Mouse (Mus musculus) hindbrain, embryonic 15.5 days (tissue): ENCODE measurements around the gene Pcif1. TPM values are rescaled to one million over a fixed set of nuclear protein-coding genes. Genes with fewer than 3 reads are reported as not detected.

Source experiments
- ATAC-seq: fragments of 200-750 bp; cut with Nextera tagmentation; 2 replicates; pipeline ENCODE4 v1.8.0; 2017; ENCODE audit warnings: low read depth, moderate number of reproducible peaks, moderate TSS enrichment; ENCODE audit not compliant: low FRiP score
- H3K27ac ChIP-seq: fragments of 300-500 bp; sonication (generic); replicated peaks from 2 replicates; pipeline ENCODE4 v1.5.1; 2015; ENCODE audit warnings: mild to moderate bottlenecking, inconsistent platforms
- H3K27me3 ChIP-seq: fragments of 300-500 bp; sonication (generic); 2 replicates; pipeline ENCODE4 v1.6.1; 2015; ENCODE audit warnings: control low read depth, inconsistent platforms
- H3K36me3 ChIP-seq: fragments of 300-500 bp; sonication (generic); 2 replicates; pipeline ENCODE4 v1.6.1; 2015; ENCODE audit warnings: control low read depth, inconsistent platforms
- H3K4me1 ChIP-seq: fragments of 300-500 bp; sonication (generic); replicated peaks from 2 replicates; pipeline ENCODE4 v1.6.1; 2015; ENCODE audit warnings: control low read depth, inconsistent platforms
- H3K4me2 ChIP-seq: fragments of 300-500 bp; sonication (generic); 2 replicates; pipeline ENCODE4 v1.6.1; 2015; ENCODE audit warnings: moderate library complexity, mild to moderate bottlenecking, inconsistent platforms
- H3K4me3 ChIP-seq: fragments of 300-500 bp; sonication (generic); 2 replicates; pipeline ENCODE4 v1.5.1; 2015; ENCODE audit warnings: mild to moderate bottlenecking, inconsistent platforms
- H3K9ac ChIP-seq: fragments of 300-500 bp; sonication (generic); 2 replicates; pipeline ENCODE4 v1.6.1; 2015; ENCODE audit warnings: inconsistent platforms
- H3K9me3 ChIP-seq: fragments of 300-500 bp; sonication (generic); 2 replicates; pipeline ENCODE4 v1.6.1; 2016; ENCODE audit warnings: control low read depth, inconsistent platforms
- WGBS: fragments of 180-500 bp; shearing (Covaris S2); methylation state at CpG from one replicate; pipeline ENCODE4 v1.1.7; 2015; 5-methylcytosine and 5-hydroxymethylcytosine counted together
- polyA plus RNA-seq: library from polyadenylated mRNA; unstranded; fragments of >200 nt; fragmentation: Nextera tagmentation; extraction: Ambion mirVana; gene quantifications from 2 replicates; pipeline ENCODE4 v1.2.1, GENCODE M21; 2015

Gene Pcif1
- polyA plus RNA-seq, 1 experiment from 2014 or later, result 78.5 TPM

DNA sequence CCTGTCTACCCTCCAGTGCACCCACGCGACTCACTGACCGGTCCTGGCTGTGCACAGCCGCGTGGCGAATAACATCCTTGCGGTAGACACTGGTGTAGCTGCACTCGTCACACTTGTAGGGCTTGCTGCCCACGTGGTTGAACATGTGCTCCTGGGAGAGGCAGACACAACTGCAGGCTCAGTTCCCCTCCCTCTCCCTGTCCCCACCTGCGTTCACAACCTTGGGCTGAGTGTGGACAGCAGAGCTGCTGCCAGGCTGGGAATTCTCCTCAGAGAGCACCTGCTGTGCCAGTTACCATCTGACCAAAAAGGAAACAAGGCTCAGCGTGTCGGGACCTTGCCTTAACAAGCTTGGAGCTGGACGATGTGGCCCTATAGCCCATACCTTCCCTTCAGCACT lies 22.3 kb downstream of the Pcif1 start:
- no peak overlapping the region for H3K4me3 ChIP-seq
- WGBS, result 92% methylated on average over 13 of the region's 13 CpGs
- no peak for ATAC-seq
- no peak overlapping the region for H3K27ac ChIP-seq
- no peaks in the 10 kb centered on the region for H3K9me3 ChIP-seq
- H3K4me1 ChIP-seq, result no peaks in the 10 kb centered on the region
- H3K27me3 ChIP-seq, result no peaks in the 10 kb centered on the region
- no peak overlapping the region for H3K4me2 ChIP-seq
- no peak overlapping the region for H3K9ac ChIP-seq
- H3K36me3 ChIP-seq, result peaks cover 92% of the 10 kb centered on the region

DNA sequence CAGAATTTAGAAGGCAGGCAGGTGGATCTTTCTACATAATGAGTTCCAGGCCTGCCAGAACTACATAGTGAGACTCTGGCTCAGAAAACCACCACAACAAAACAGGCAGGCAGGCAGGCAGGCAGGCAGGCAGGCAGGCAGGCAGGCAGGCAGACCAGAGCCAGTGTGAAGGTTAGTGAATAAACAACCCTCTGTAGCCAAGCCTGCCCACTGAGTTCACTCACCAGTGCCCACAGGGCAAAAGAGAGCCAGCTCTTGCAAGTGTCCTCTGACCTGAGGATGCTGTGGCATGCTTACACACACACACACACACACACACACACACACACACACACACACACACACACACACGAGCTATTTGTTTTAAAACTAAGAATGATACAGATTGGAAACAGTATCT lies 24.4 kb downstream of the Pcif1 start:
- no peak overlapping the region for H3K4me3 ChIP-seq
- no peak for ATAC-seq
- WGBS, result 78% methylated on average over 1 of the region's 1 CpGs

DNA sequence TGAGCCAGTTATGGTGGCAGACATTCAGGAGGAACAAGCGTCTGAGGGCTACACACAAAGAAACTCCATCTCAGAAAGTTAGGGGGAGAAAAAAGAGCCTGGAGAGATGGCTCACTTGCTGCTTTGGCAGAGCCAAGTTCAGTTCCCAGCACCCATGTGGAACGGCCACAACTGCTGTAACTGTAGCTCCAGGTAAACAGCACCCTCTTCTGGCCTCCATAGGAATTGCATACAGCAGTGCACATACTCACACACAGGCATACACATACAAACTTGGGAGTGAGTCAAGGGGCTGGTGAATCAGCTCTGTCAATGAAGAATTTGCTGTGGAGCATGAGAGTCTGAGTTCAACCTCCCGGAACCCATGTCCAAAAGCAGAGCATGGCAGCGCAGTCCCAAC lies 27.0 kb downstream of the Pcif1 start:
- no peaks in the 10 kb centered on the region for H3K27me3 ChIP-seq
- H3K36me3 ChIP-seq, result peaks cover 72% of the 10 kb centered on the region
- peaks cover 17% of the 10 kb centered on the region for H3K4me1 ChIP-seq
- H3K27ac ChIP-seq, result no peak overlapping the region
- no peak overlapping the region for H3K9ac ChIP-seq
- no peak for ATAC-seq
- WGBS, result 98% methylated on average over 4 of the region's 4 CpGs
- no peak overlapping the region for H3K4me3 ChIP-seq
- H3K4me2 ChIP-seq, result no peak overlapping the region
- H3K9me3 ChIP-seq, result no peaks in the 10 kb centered on the region

More for the DNA sequence above, 24.4 kb downstream of the Pcif1 start:
- H3K9me3 ChIP-seq, result no peaks in the 10 kb centered on the region
- H3K27me3 ChIP-seq, result no peaks in the 10 kb centered on the region
- no peak overlapping the region for H3K4me2 ChIP-seq
- no peak overlapping the region for H3K9ac ChIP-seq
- peaks cover 92% of the 10 kb centered on the region for H3K36me3 ChIP-seq
- H3K4me1 ChIP-seq, result no peaks in the 10 kb centered on the region
- no peak overlapping the region for H3K27ac ChIP-seq

DNA sequence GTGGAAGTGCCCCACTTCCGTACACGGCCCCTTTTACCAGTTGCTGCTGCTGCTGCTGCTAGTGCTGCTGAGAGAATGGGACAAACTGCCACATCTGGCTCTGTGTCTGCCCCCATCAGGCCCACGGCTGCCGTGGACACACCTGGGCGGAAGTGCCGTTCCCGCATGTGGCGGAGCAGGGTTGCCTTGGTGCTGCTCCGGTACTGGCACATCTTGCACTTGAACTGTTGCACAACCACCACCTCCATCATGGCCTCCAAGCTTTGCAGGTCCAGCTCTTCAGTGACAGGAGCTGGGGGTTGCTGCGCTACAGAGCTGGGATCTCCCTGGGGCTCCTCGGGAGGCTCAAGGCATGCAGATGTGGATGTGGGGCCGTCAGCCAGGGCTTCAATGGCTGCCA lies 28.4 kb downstream of the Pcif1 start:
- H3K4me1 ChIP-seq, result peaks cover 23% of the 10 kb centered on the region
- ATAC-seq, result no peak
- H3K9me3 ChIP-seq, result no peaks in the 10 kb centered on the region
- no peak overlapping the region for H3K4me2 ChIP-seq
- peaks cover 58% of the 10 kb centered on the region for H3K36me3 ChIP-seq
- no peak overlapping the region for H3K9ac ChIP-seq
- H3K27me3 ChIP-seq, result no peaks in the 10 kb centered on the region
- WGBS, result 95% methylated on average over 12 of the region's 12 CpGs
- H3K27ac ChIP-seq, result no peak overlapping the region
- no peak overlapping the region for H3K4me3 ChIP-seq

DNA sequence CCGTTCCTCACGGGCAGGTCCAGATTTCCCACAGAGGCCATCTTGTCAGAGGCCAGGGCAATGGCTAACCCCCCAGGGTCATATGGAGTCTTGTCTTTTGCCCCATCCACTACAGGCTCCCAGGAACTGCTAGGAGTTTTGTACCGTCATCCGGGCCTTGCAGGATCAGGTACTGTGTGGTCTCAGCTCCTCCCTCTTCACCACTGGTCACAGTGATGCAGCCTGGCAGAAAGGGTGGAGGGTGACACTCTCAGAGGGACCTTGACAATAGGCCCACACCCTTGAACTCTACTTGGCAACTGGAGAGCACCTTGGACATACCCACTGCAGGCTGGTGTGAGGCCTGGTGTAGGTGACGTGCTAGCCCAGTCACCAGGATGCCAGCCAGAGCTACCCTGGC lies 28.9 kb downstream of the Pcif1 start:
- Histone ChIP-seq H3K4me2 (no peak overlapping the region), H3K9me3 (no peaks in the 10 kb centered on the region), H3K9ac (no peak overlapping the region), H3K27ac (no peak overlapping the region), H3K27me3 (no peaks in the 10 kb centered on the region), H3K36me3 (peaks cover 54% of the 10 kb centered on the region), H3K4me3 (no peak overlapping the region), H3K4me1 (peaks cover 24% of the 10 kb centered on the region)
- no peak for ATAC-seq
- 95% methylated on average over 5 of the region's 5 CpGs for WGBS

DNA sequence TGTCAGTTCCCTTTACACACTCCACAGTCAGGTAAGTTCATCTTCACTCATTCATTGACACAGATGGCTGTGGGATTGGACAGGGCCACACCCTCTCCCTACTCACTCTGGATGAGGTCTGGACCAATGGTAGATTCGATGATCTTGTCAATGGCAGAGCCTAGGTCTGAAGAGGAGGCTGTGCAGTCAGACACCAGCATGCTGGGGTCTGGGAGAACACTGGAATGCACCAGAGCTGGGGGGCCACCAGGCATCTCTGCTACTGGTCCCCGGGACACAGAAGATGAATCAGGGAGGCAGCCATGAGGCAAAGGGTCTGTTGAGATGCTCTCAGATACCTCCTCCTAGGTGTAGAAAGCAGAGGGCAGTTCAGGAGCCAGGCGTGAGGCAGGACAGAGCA lies 30.0 kb downstream of the Pcif1 start:
- Histone ChIP-seq H3K36me3 (peaks cover 49% of the 10 kb centered on the region), H3K9ac (0 out of 2 replicates have a peak overlapping the region, but pooled peaks have one; percentile 7), H3K27ac (no peak overlapping the region), H3K4me3 (no peak overlapping the region), H3K9me3 (no peaks in the 10 kb centered on the region), H3K4me2 (peak overlapping the region; percentile 93; the same call in 1 of the 2 replicates), H3K27me3 (no peaks in the 10 kb centered on the region), H3K4me1 (peaks cover 24% of the 10 kb centered on the region)
- no peak for ATAC-seq
- 97% methylated on average over 3 of the region's 3 CpGs for WGBS

DNA sequence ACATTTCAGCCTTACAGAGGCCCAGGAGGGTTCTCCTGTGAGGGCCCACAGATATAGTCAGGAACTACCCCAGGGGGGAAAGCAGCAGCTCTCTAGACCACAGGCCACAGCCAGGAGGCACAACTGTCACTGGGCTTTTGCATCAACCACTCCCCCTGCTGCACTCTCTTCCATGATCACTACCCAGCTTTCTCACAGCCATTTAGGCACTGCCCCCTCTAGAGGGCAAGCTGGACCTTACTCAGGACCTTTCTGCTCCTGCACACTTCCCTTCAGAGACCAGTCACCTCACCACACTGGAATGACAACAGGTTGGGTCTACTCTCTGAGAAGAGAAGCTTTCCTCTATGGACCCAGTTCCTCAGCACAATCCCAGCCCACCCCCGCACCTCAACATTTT lies 30.4 kb downstream of the Pcif1 start:
- Histone ChIP-seq H3K27me3 (no peaks in the 10 kb centered on the region), H3K4me1 (peaks cover 24% of the 10 kb centered on the region), H3K36me3 (peaks cover 44% of the 10 kb centered on the region), H3K27ac (no peak overlapping the region), H3K4me2 (peak overlapping the region; percentile 93), H3K9me3 (no peaks in the 10 kb centered on the region), H3K4me3 (peak overlapping the region; percentile 91), H3K9ac (peak overlapping the region; percentile 7; the same call in 1 of the 2 replicates)
- no peak for ATAC-seq
- 86% methylated on average over 1 of the region's 1 CpGs for WGBS

DNA sequence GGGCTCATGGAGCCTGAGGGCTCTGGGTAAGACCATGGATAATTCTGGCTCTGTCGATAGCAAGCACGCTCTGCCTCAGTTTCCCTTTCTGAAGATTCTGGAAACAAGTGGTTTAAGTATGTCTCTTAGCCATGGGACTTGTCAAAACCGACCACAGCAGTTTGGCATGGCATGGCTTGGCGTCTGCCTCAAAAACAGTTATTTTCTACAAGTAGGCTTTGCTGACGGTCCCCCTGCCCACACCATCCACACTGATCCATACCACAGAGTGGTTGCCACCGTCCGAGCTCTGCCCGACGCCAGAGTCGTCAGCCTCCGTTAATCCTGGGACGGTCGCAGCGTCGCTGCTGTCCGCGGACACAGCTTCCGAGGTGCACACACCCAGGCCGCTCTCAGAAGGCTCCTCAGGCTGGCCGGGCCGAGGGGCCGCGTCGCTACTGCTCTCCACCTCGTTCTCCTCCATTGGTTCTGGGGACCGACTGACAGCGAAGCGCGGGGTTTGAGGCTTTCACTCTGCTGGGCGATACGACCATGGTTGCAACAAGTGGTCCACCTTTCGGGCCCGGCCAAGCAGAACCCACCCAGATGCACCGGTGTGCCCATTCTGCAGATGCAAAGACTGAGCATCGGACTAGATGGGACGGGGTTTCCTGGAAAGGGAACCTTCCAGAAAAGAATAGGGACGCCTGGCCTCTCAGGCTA lies 31.4 kb downstream of the Pcif1 start:
- Histone ChIP-seq H3K36me3 (peaks cover 36% of the 10 kb centered on the region), H3K4me1 (peaks cover 24% of the 10 kb centered on the region), H3K27ac (peak overlapping the region; percentile 100), H3K27me3 (no peaks in the 10 kb centered on the region), H3K4me2 (peak overlapping the region; percentile 93), H3K9ac (peak overlapping the region; percentile 91), H3K9me3 (no peaks in the 10 kb centered on the region), H3K4me3 (peak overlapping the region; percentile 91)
- WGBS, result 6% methylated on average over 37 of the region's 37 CpGs
- ATAC-seq, result no peak; the same call in 1 of the 2 replicates

DNA sequence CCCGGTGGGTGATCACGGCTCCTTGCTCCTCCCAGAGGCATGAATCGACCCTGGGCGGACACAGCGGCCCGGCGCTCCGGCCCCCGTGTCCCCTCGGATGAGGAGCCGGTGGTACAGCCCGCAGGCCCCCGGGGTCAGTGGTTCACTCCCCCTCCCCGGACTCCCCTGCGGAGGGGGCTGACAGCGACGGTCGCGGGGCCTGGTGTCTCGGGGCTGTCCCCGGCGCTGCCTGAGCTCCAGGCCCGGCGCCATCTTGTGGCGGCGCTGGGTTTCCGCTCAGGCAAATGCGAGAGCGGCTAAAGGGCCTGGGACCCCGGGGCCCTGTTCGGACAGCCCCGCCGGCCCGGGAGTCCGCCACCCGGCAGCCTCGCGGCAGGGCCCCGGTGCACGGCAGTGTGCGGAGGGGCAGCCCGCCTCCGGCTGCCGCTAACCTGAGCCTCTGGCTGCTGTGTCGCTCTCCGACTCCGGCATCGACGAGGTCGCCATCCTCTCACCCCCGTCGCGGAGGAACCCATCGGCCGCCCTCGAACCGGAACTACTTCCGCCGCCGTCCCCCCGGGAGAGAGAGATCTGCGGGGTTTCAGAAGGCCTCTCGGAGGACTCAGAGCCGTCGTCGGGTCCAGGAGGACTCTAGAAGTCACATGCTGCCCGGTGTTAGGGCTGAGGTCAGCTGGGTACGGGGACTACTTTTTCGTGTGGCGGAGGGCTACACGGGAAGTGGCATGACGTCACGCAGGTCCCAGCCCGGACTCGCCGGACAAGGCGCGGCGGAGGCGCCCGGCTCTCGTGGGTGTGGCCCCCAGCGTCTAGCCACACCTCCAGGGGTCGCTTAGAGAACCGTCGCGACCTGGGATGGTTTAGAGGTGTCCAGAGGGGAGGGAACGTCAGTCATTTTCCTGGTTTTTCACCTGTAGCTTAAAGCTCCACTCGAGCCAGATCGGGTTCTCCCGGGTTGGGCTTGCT lies 32.3 kb downstream of the Pcif1 start, which contains the start of gene Zfp335:
Gene Zfp335 (minus strand): TSS at position 672 of the 963 bp plus-strand sequence.
- Histone ChIP-seq H3K9ac (peak within 1 kb of the TSS; percentile 91), H3K4me2 (peak within 1 kb of the TSS; percentile 93), H3K4me1 (peaks cover 24% of the 10 kb centered on the region), H3K36me3 (peaks cover 27% of the 10 kb centered on the region), H3K27me3 (no peaks in the 10 kb centered on the region), H3K9me3 (no peaks in the 10 kb centered on the region), H3K27ac (peak within 1 kb of the TSS; percentile 100), H3K4me3 (peak within 1 kb of the TSS; percentile 91)
- WGBS, result under 1% methylated on average over 76 of the region's 91 CpGs
- peak; percentile 84 for ATAC-seq

DNA sequence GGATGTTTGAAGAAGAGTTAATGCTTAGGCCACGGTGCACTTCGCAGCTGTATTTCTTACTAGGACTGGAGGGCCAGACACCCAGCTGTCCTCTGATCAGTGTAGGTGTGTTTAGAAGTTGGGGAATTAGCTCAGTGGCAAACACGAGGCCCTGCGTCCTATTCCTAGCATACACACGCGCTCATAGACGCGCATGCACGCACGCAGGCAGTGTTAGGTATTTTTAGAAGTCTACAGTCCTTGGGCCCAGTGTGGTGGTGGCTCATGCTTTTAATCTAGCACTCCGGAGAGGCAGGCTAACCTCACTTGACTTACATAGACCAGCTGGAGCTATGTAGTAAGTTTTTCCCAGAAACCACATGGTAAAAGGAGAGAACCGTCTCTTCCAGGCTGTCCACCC lies 33.0 kb downstream of the Pcif1 start:
- peaks cover 19% of the 10 kb centered on the region for H3K36me3 ChIP-seq
- H3K9ac ChIP-seq, result peak overlapping the region; percentile 91
- peak overlapping the region; percentile 91 for H3K4me3 ChIP-seq
- peak; percentile 2; the same call in 1 of the 2 replicates for ATAC-seq
- H3K27me3 ChIP-seq, result no peaks in the 10 kb centered on the region
- peak overlapping the region; percentile 100 for H3K27ac ChIP-seq
- no peaks in the 10 kb centered on the region for H3K9me3 ChIP-seq
- peaks cover 24% of the 10 kb centered on the region for H3K4me1 ChIP-seq
- peak overlapping the region; percentile 93 for H3K4me2 ChIP-seq
- WGBS, result 23% methylated on average over 12 of the region's 12 CpGs

DNA sequence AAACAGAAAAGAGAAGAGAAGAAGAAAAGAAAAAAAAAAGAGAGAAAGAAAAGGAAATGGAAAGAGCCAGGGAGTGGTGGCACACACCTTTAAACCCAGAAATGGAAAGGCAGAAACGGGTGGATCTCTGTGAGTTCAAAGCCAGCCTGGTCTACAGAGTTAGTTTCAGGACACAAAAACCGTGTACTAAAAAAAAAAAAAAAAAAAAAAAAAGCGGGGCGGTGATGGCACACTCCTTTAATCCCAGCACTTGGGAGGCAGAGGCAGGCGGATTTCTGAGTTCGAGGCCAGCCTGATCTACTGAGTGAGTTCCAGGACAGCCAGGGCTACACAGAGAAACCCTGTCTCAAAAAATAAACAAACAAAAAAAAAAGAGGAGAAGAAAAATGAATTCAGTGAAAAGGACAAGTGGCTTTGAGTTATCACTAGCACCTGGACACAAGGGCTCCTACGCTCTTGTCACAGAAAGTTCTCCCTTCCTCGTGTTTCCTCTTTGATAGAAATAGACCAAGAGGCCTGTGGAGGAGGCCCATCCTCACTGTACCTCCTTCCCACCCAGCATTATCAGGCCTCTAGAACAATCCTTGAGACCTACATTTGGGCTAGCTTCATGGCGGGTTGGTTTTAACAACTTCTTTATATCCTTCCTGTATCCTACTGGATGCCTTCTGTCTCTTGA lies 33.8 kb downstream of the Pcif1 start:
- H3K4me3 ChIP-seq, result peak overlapping the region; percentile 91; the same call in 1 of the 2 replicates
- H3K36me3 ChIP-seq, result peaks cover 12% of the 10 kb centered on the region
- H3K9me3 ChIP-seq, result no peaks in the 10 kb centered on the region
- no peak for ATAC-seq
- peaks cover 24% of the 10 kb centered on the region for H3K4me1 ChIP-seq
- H3K4me2 ChIP-seq, result peak overlapping the region; percentile 93; the same call in 1 of the 2 replicates
- H3K27me3 ChIP-seq, result no peaks in the 10 kb centered on the region
- H3K27ac ChIP-seq, result no peak overlapping the region
- 92% methylated on average over 8 of the region's 9 CpGs for WGBS
- 0 out of 2 replicates have a peak overlapping the region, but pooled peaks have one; percentile 91 for H3K9ac ChIP-seq
